Mouse (Mus musculus): ENCODE data around the gene Mief1. TPM values are rescaled to one million over a fixed set of nuclear protein-coding genes. Genes with fewer than 3 reads are reported as not detected.

Gene Mief1
- polyA plus RNA-seq, 2 experiments from 2014 or later = 29.3 to 37.0 TPM

GRCm38 (mm10) chr15:80228071-80228800 lies 5.6 kb upstream of the Mief1 start:
- no peak for ATAC-seq

- ATAC-seq = no peak
Observed at GRCm38 (mm10) chr15:80232331-80232730, 1.5 kb upstream of the Mief1 start.

GRCm38 (mm10) chr15:80233053-80233452 lies 765 bp upstream of the Mief1 start:
- no peak for ATAC-seq

GRCm38 (mm10) chr15:80235535-80235934 lies 1.7 kb downstream of the Mief1 start, which contains the start of gene AC140267.1:
TSS of gene AC140267.1 (plus strand) at chr15:80235835.
- no peak for ATAC-seq

- ATAC-seq = no peak
Observed at GRCm38 (mm10) chr15:80248135-80248534, 14.3 kb downstream of the Mief1 start.

GRCm38 (mm10) chr15:80248596-80248995 lies 14.8 kb downstream of the Mief1 start:
- no peak for ATAC-seq

- ATAC-seq = no peak
Observed at GRCm38 (mm10) chr15:80249672-80250071, 15.9 kb downstream of the Mief1 start.

- ATAC-seq = no peak
Observed at GRCm38 (mm10) chr15:80250586-80250985, 16.8 kb downstream of the Mief1 start.

GRCm38 (mm10) chr15:80253530-80253929 lies 19.7 kb downstream of the Mief1 start:
- no peak for ATAC-seq

GRCm38 (mm10) chr15:80254207-80254606 lies 20.4 kb downstream of the Mief1 start:
- ATAC-seq = no peak

- ATAC-seq = peak; percentile 92
Observed at GRCm38 (mm10) chr15:80254847-80255645, 21.2 kb downstream of the Mief1 start, which contains the start of gene Atf4. TSS of gene Atf4 (plus strand) at chr15:80255184.

GRCm38 (mm10) chr15:80255646-80256121 lies 21.9 kb downstream of the Mief1 start:
- ATAC-seq = no peak

GRCm38 (mm10) chr15:80256242-80256641 lies 22.4 kb downstream of the Mief1 start:
- no peak for ATAC-seq

GRCm38 (mm10) chr15:80256656-80257601 lies 23.1 kb downstream of the Mief1 start:
- no peak for ATAC-seq

- ATAC-seq = no peak
Observed at GRCm38 (mm10) chr15:80257602-80258239, 23.9 kb downstream of the Mief1 start.

- ATAC-seq = no peak
Observed at GRCm38 (mm10) chr15:80258240-80259170, 24.7 kb downstream of the Mief1 start.

GRCm38 (mm10) chr15:80259406-80260045 lies 25.7 kb downstream of the Mief1 start:
- no peak for ATAC-seq

GRCm38 (mm10) chr15:80260677-80261076 lies 26.9 kb downstream of the Mief1 start:
- ATAC-seq = no peak

- no peak for ATAC-seq
Observed at GRCm38 (mm10) chr15:80261100-80261499, 27.3 kb downstream of the Mief1 start.
